Mouse (Mus musculus): Measurements from ENCODE around the gene Znrf4. TPM values are rescaled to one million over a fixed set of nuclear protein-coding genes. Genes with fewer than 3 reads are reported as not detected.

Gene Znrf4
- polyA plus RNA-seq, 1 experiment from 2014 or later = not detected

GRCm38 (mm10) chr17:56466747-56467146 is 45.5 kb downstream of the Znrf4 start:
- no peaks in the 10 kb centered on the region for H3K9me3 ChIP-seq
- no peak overlapping the region for H3K4me3 ChIP-seq
- H3K4me2 ChIP-seq = no peak overlapping the region
- no peak overlapping the region for H3K27ac ChIP-seq (replicated peaks)
- no peak for ATAC-seq (ENCODE audit: extremely low read depth, insufficient number of reproducible peaks, low FRiP score, low TSS enrichment)
- WGBS = 80% methylated on average over 6 of the region's 6 CpGs
- H3K27me3 ChIP-seq (replicated peaks) = peaks cover 11% of the 10 kb centered on the region
- H3K4me1 ChIP-seq = peaks cover 60% of the 10 kb centered on the region
- H3K9ac ChIP-seq = no peak overlapping the region
- no peaks in the 10 kb centered on the region; the same call in 1 of the 2 replicates for H3K36me3 ChIP-seq

- Histone ChIP-seq H3K4me2 (no peak overlapping the region), H3K4me1 (peaks cover 61% of the 10 kb centered on the region), H3K27ac (replicated peaks) (no peak overlapping the region), H3K9ac (no peak overlapping the region), H3K4me3 (no peak overlapping the region), H3K9me3 (no peaks in the 10 kb centered on the region), H3K27me3 (replicated peaks) (no peaks in the 10 kb centered on the region), H3K36me3 (no peaks in the 10 kb centered on the region; the same call in 1 of the 2 replicates)
- ATAC-seq (ENCODE audit: extremely low read depth, insufficient number of reproducible peaks, low FRiP score, low TSS enrichment) = no peak
- WGBS = 81% methylated on average over 7 of the region's 7 CpGs
Measured at GRCm38 (mm10) chr17:56464817-56465216, 47.4 kb downstream of the Znrf4 start.

GRCm38 (mm10) chr17:56464345-56464744 is 47.9 kb downstream of the Znrf4 start:
- no peak overlapping the region for H3K27ac ChIP-seq (replicated peaks)
- peaks cover 61% of the 10 kb centered on the region for H3K4me1 ChIP-seq
- no peaks in the 10 kb centered on the region for H3K9me3 ChIP-seq
- no peak for ATAC-seq (ENCODE audit: extremely low read depth, insufficient number of reproducible peaks, low FRiP score, low TSS enrichment)
- H3K4me3 ChIP-seq = no peak overlapping the region
- H3K27me3 ChIP-seq (replicated peaks) = no peaks in the 10 kb centered on the region
- no peaks in the 10 kb centered on the region; the same call in 1 of the 2 replicates for H3K36me3 ChIP-seq
- no peak overlapping the region for H3K9ac ChIP-seq
- H3K4me2 ChIP-seq = no peak overlapping the region
- WGBS = 78% methylated on average over 2 of the region's 2 CpGs

GRCm38 (mm10) chr17:56463500-56463899 is 48.7 kb downstream of the Znrf4 start:
- no peaks in the 10 kb centered on the region; the same call in 1 of the 2 replicates for H3K36me3 ChIP-seq
- no peaks in the 10 kb centered on the region for H3K9me3 ChIP-seq
- no peak overlapping the region for H3K4me3 ChIP-seq
- H3K4me2 ChIP-seq = peak overlapping the region; percentile 89
- WGBS = 43% methylated on average over 1 of the region's 1 CpGs
- H3K9ac ChIP-seq = peak overlapping the region; percentile 80
- H3K4me1 ChIP-seq = peaks cover 60% of the 10 kb centered on the region
- no peak for ATAC-seq (ENCODE audit: extremely low read depth, insufficient number of reproducible peaks, low FRiP score, low TSS enrichment)
- peak overlapping the region; percentile 95 for H3K27ac ChIP-seq (replicated peaks)
- H3K27me3 ChIP-seq (replicated peaks) = no peaks in the 10 kb centered on the region

GRCm38 (mm10) chr17:56462835-56463455 is 49.3 kb downstream of the Znrf4 start:
- 5% methylated on average over 17 of the region's 17 CpGs for WGBS
- Histone ChIP-seq H3K27ac (replicated peaks) (peak overlapping the region; percentile 95), H3K27me3 (replicated peaks) (no peaks in the 10 kb centered on the region), H3K36me3 (peaks cover 2% of the 10 kb centered on the region; the same call in 1 of the 2 replicates), H3K4me3 (peak overlapping the region; percentile 66), H3K4me1 (peaks cover 55% of the 10 kb centered on the region), H3K4me2 (peak overlapping the region; percentile 89), H3K9ac (peak overlapping the region; percentile 80), H3K9me3 (no peaks in the 10 kb centered on the region)
- no peak for ATAC-seq (ENCODE audit: extremely low read depth, insufficient number of reproducible peaks, low FRiP score, low TSS enrichment)

GRCm38 (mm10) chr17:56461771-56462743 is 50.2 kb downstream of the Znrf4 start:
- H3K9me3 ChIP-seq = no peaks in the 10 kb centered on the region
- H3K27ac ChIP-seq (replicated peaks) = peak overlapping the region; percentile 95
- peak overlapping the region; percentile 66 for H3K4me3 ChIP-seq
- no peaks in the 10 kb centered on the region for H3K27me3 ChIP-seq (replicated peaks)
- peak; percentile 87 for ATAC-seq (ENCODE audit: extremely low read depth, insufficient number of reproducible peaks, low FRiP score, low TSS enrichment)
- 1% methylated on average over 77 of the region's 77 CpGs for WGBS
- H3K36me3 ChIP-seq = peaks cover 11% of the 10 kb centered on the region
- peak overlapping the region; percentile 89 for H3K4me2 ChIP-seq
- H3K4me1 ChIP-seq = peaks cover 48% of the 10 kb centered on the region
- peak overlapping the region; percentile 89 for H3K9ac ChIP-seq

Other genes with a start within 250 kb of the Znrf4 start
- 7.7 and 8.4 TPM in 2 replicates for gene Ticam1, start 235.6 kb downstream of the Znrf4 start, polyA plus RNA-seq (2015; fragmentation: Nextera tagmentation; extraction: Ambion mirVana)
- gene Plin3, start 219.6 kb downstream of the Znrf4 start, polyA plus RNA-seq (2015; fragmentation: Nextera tagmentation; extraction: Ambion mirVana) = 67.1 and 71.8 TPM in 2 replicates
- not detected in 2 replicates for gene Arrdc5, start 212.1 kb downstream of the Znrf4 start, polyA plus RNA-seq (2015; fragmentation: Nextera tagmentation; extraction: Ambion mirVana)
- gene Uhrf1, start 209.1 kb downstream of the Znrf4 start, polyA plus RNA-seq (2015; fragmentation: Nextera tagmentation; extraction: Ambion mirVana) = 70.7 and 74.7 TPM in 2 replicates
- gene Kdm4b, start 186.4 kb downstream of the Znrf4 start, polyA plus RNA-seq (2015; fragmentation: Nextera tagmentation; extraction: Ambion mirVana) = 25.5 and 25.9 TPM in 2 replicates
- gene Ptprs, start 35.9 kb downstream of the Znrf4 start, polyA plus RNA-seq (2015; fragmentation: Nextera tagmentation; extraction: Ambion mirVana) = 45.4 and 50.1 TPM in 2 replicates
- gene Gm20219, start 42.0 kb upstream of the Znrf4 start, polyA plus RNA-seq (2015; fragmentation: Nextera tagmentation; extraction: Ambion mirVana) = 0.19 and 0.37 TPM in 2 replicates
- 50.2 and 50.4 TPM in 2 replicates for gene Safb2, start 72.2 kb upstream of the Znrf4 start, polyA plus RNA-seq (2015; fragmentation: Nextera tagmentation; extraction: Ambion mirVana)
- 66.9 and 68.1 TPM in 2 replicates for gene Safb, start 72.4 kb upstream of the Znrf4 start, polyA plus RNA-seq (2015; fragmentation: Nextera tagmentation; extraction: Ambion mirVana)
- gene 2410015M20Rik, start 97.3 kb upstream of the Znrf4 start, polyA plus RNA-seq (2015; fragmentation: Nextera tagmentation; extraction: Ambion mirVana) = 273 and 332 TPM in 2 replicates
- gene Rpl36, start 101.0 kb upstream of the Znrf4 start, polyA plus RNA-seq (2015; fragmentation: Nextera tagmentation; extraction: Ambion mirVana) = 1,294 and 1,391 TPM in 2 replicates
- gene Lonp1, start 114.5 kb upstream of the Znrf4 start, polyA plus RNA-seq (2015; fragmentation: Nextera tagmentation; extraction: Ambion mirVana) = 54.4 and 58.9 TPM in 2 replicates
- 0.22 and 0.40 TPM in 2 replicates for gene Catsperd, start 115.7 kb upstream of the Znrf4 start, polyA plus RNA-seq (2015; fragmentation: Nextera tagmentation; extraction: Ambion mirVana)
- gene Ranbp3, start 160.9 kb upstream of the Znrf4 start, polyA plus RNA-seq (2015; fragmentation: Nextera tagmentation; extraction: Ambion mirVana) = 58.8 and 66.6 TPM in 2 replicates
- 783 and 886 TPM in 2 replicates for gene Ndufa11, start 205.3 kb upstream of the Znrf4 start, polyA plus RNA-seq (2015; fragmentation: Nextera tagmentation; extraction: Ambion mirVana)
- 12.7 and 13.3 TPM in 2 replicates for gene Vmac, start 205.6 kb upstream of the Znrf4 start, polyA plus RNA-seq (2015; fragmentation: Nextera tagmentation; extraction: Ambion mirVana)
- gene Nrtn, start 245.1 kb upstream of the Znrf4 start, polyA plus RNA-seq (2015; fragmentation: Nextera tagmentation; extraction: Ambion mirVana) = 7.9 and 8.6 TPM in 2 replicates